Mouse (Mus musculus) intestine, postnatal 0 days (tissue): ENCODE measurements around the gene Lrrc37a. TPM values are rescaled to one million over a fixed set of nuclear protein-coding genes. Genes with fewer than 3 reads are reported as not detected.

Experiments used
- ATAC-seq: fragments of 200-750 bp; cut with Nextera tagmentation; 2 replicates; pipeline ENCODE4 v1.8.0; 2017; ENCODE audit warnings: mild to moderate bottlenecking, moderate TSS enrichment, moderate library complexity
- H3K27ac ChIP-seq: fragments of 300-500 bp; sonication (generic); 2 replicates; pipeline ENCODE4 v1.5.1; 2014; ENCODE audit warnings: mild to moderate bottlenecking, low read depth, low read length, moderate library complexity
- H3K27me3 ChIP-seq: fragments of 300-500 bp; sonication (generic); replicated peaks from 2 replicates; pipeline ENCODE4 v1.6.1; 2014; ENCODE audit warnings: low read length, mixed read lengths; ENCODE audit not compliant: control insufficient read depth, insufficient read depth
- H3K36me3 ChIP-seq: fragments of 300-500 bp; sonication (generic); 2 replicates; pipeline ENCODE4 v1.6.1; 2014; ENCODE audit warnings: mild to moderate bottlenecking, moderate library complexity; ENCODE audit not compliant: control insufficient read depth, insufficient read depth
- H3K4me1 ChIP-seq: fragments of 300-500 bp; sonication (generic); replicated peaks from 2 replicates; pipeline ENCODE4 v1.6.1; 2014; ENCODE audit warnings: antibody characterized with exemption, low read length, mixed read lengths; ENCODE audit not compliant: control insufficient read depth, insufficient read depth
- H3K4me2 ChIP-seq: fragments of 300-500 bp; sonication (generic); replicated peaks from 2 replicates; pipeline ENCODE4 v1.6.1; 2014; ENCODE audit warnings: low read depth, mild to moderate bottlenecking, moderate library complexity
- H3K4me3 ChIP-seq: fragments of 300-500 bp; sonication (generic); 2 replicates; pipeline ENCODE4 v1.5.1; 2014; ENCODE audit warnings: low read depth, low read length
- H3K9ac ChIP-seq: fragments of 300-500 bp; sonication (generic); 2 replicates; pipeline ENCODE4 v1.6.1; 2014; ENCODE audit warnings: mild to moderate bottlenecking, low read depth, low read length
- H3K9me3 ChIP-seq: fragments of 300-500 bp; sonication (generic); 2 replicates; pipeline ENCODE4 v1.6.1; 2016; ENCODE audit warnings: mixed run types; ENCODE audit not compliant: control insufficient read depth
- CTCF ChIP-seq: sonication (generic); IDR thresholded peaks from 2 replicates; pipeline ENCODE4 v1.5.1; 2016; ENCODE audit warnings: low read depth, mild to moderate bottlenecking, control low read depth, antibody characterized with exemption, moderate library complexity
- WGBS: fragments of 180-500 bp; shearing (Covaris S2); extraction: QIAGEN DNeasy Blood & Tissue Kit; methylation state at CpG from one replicate; pipeline ENCODE4 v1.1.7; 2014; 5-methylcytosine and 5-hydroxymethylcytosine counted together
- polyA plus RNA-seq: library from polyadenylated mRNA; unstranded; fragments of >200 nt; fragmentation: Nextera tagmentation; extraction: Ambion mirVana; gene quantifications from 2 replicates; pipeline ENCODE4 v1.2.1, GENCODE M21; 2015

Gene Lrrc37a
- polyA plus RNA-seq, 1 experiment from 2014 or later = not detected

GRCm38 (mm10) chr11:103436282-103436681 lies 68.1 kb downstream of the Lrrc37a start:
- no peaks in the 10 kb centered on the region for H3K9me3 ChIP-seq
- ATAC-seq = no peak
- no peak overlapping the region for H3K4me3 ChIP-seq
- no peaks in the 10 kb centered on the region for H3K27me3 ChIP-seq
- H3K4me1 ChIP-seq = no peaks in the 10 kb centered on the region
- no peak overlapping the region for H3K4me2 ChIP-seq
- H3K9ac ChIP-seq = no peak overlapping the region
- no peaks in the 10 kb centered on the region for H3K36me3 ChIP-seq
- WGBS = 76% methylated on average over 5 of the region's 5 CpGs
- H3K27ac ChIP-seq = no peak overlapping the region
- no peak for TF ChIP-seq CTCF

DNA sequence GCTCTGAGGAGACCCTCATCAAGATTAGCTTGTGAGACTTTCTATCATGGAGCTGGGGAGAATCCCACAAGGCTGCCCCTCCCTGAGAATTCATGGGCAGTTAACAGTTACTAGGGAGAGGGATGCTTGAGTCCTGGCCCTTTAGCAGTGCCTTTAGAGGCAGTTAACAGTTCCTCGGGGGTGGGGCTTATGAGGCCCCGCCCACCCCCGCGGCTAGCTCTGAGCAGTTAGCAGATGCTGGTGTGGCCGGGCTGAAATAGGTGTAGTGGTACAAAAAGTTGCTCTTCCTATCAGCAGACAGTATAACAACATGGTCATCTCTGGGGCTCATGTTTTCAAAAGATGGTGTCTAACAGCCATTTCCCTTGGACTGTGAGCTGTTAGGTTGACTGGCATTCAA lies 79.4 kb downstream of the Lrrc37a start:
- WGBS = 17% methylated on average over 5 of the region's 5 CpGs
- no peaks in the 10 kb centered on the region for H3K36me3 ChIP-seq
- no peaks in the 10 kb centered on the region for H3K27me3 ChIP-seq
- no peak overlapping the region for H3K27ac ChIP-seq
- no peak overlapping the region for H3K4me2 ChIP-seq
- no peak overlapping the region for H3K9ac ChIP-seq
- no peaks in the 10 kb centered on the region for H3K4me1 ChIP-seq
- ATAC-seq = no peak
- no peaks in the 10 kb centered on the region for H3K9me3 ChIP-seq
- no peak for TF ChIP-seq CTCF
- H3K4me3 ChIP-seq = no peak overlapping the region

- Histone ChIP-seq H3K9me3 (no peaks in the 10 kb centered on the region), H3K27me3 (no peaks in the 10 kb centered on the region), H3K4me2 (no peak overlapping the region), H3K27ac (no peak overlapping the region), H3K4me1 (no peaks in the 10 kb centered on the region), H3K36me3 (no peaks in the 10 kb centered on the region), H3K4me3 (no peak overlapping the region), H3K9ac (no peak overlapping the region)
- WGBS = 77% methylated on average over 13 of the region's 13 CpGs
- ATAC-seq = no peak
- TF ChIP-seq CTCF = no peak
Observed at GRCm38 (mm10) chr11:103419667-103420066, 84.7 kb downstream of the Lrrc37a start.

DNA sequence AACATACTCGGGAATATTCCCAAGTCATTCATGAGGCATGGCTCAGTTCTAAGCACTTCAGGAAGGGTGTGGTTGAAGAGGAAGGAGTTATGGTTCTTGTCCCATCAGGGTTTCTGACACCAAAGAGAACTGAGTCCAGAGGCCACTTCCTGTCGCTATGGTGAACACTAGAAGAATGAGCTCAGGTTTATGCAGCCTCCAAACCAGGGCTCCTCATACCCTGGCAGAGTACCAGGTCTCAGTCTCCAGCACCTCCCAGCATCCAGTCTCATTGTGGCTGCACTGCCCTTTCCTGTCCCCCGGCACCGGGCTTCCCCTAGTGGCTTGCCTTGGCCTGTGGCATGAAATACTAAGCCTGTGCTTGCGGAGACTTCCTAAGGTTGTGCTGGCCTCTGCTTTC lies 85.2 kb downstream of the Lrrc37a start:
- H3K9ac ChIP-seq = no peak overlapping the region
- H3K9me3 ChIP-seq = no peaks in the 10 kb centered on the region
- ATAC-seq = no peak
- no peaks in the 10 kb centered on the region for H3K36me3 ChIP-seq
- H3K4me3 ChIP-seq = no peak overlapping the region
- 76% methylated on average over 5 of the region's 5 CpGs for WGBS
- no peak overlapping the region for H3K27ac ChIP-seq
- H3K4me2 ChIP-seq = no peak overlapping the region
- 0 out of 2 replicates have a peak, but pooled peaks have one; percentile 9 for TF ChIP-seq CTCF
- H3K4me1 ChIP-seq = no peaks in the 10 kb centered on the region
- no peaks in the 10 kb centered on the region for H3K27me3 ChIP-seq

GRCm38 (mm10) chr11:103413516-103413915 lies 90.9 kb downstream of the Lrrc37a start:
- no peaks in the 10 kb centered on the region for H3K4me1 ChIP-seq
- no peak overlapping the region for H3K9ac ChIP-seq
- H3K36me3 ChIP-seq = no peaks in the 10 kb centered on the region; the same call in 1 of the 2 replicates
- no peak for TF ChIP-seq CTCF
- no peak for ATAC-seq
- no peak overlapping the region for H3K4me3 ChIP-seq
- no peaks in the 10 kb centered on the region for H3K9me3 ChIP-seq
- no peak overlapping the region for H3K27ac ChIP-seq
- no peaks in the 10 kb centered on the region for H3K27me3 ChIP-seq
- H3K4me2 ChIP-seq = peak overlapping the region; percentile 88
- WGBS = 74% methylated on average over 1 of the region's 1 CpGs

DNA sequence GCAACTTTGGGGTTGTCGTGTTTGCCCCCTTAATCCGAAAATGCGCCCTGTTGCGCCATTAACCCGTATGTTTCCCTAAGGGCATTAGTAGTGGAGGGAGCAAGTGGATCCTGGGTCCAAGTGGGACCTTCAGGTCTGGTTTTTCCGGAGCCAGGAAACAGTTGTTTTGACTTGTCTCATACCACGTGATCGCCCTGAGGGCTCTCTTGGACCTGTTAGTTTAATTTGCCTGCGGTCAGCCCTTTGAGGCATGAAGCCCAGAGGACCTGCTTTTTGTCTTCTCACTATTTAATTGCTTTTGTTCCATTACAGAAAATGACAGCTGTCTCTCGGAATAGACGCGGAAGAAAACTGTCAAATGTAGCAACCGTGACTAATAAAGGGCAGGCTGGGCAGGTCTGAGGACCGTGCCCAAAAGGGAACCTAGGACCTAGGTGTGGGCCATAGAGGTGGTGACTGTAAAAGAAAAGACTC lies 91.4 kb downstream of the Lrrc37a start:
- no peaks in the 10 kb centered on the region for H3K4me1 ChIP-seq
- peak; percentile 53 for ATAC-seq
- no peaks in the 10 kb centered on the region; the same call in 1 of the 2 replicates for H3K36me3 ChIP-seq
- under 1% methylated on average over 14 of the region's 14 CpGs for WGBS
- peak overlapping the region; percentile 86 for H3K27ac ChIP-seq
- H3K4me2 ChIP-seq = peak overlapping the region; percentile 88
- no peaks in the 10 kb centered on the region for H3K9me3 ChIP-seq
- H3K4me3 ChIP-seq = peak overlapping the region; percentile 86
- TF ChIP-seq CTCF = no peak
- H3K9ac ChIP-seq = peak overlapping the region; percentile 86
- no peaks in the 10 kb centered on the region for H3K27me3 ChIP-seq
